Mouse (Mus musculus): Measurements from ENCODE around the gene Trank1. TPM values are rescaled to one million over a fixed set of nuclear protein-coding genes. Genes with fewer than 3 reads are reported as not detected.

Gene Trank1
- total RNA-seq, 2 experiments from 2014 or later, result 222 to 227 TPM

DNA sequence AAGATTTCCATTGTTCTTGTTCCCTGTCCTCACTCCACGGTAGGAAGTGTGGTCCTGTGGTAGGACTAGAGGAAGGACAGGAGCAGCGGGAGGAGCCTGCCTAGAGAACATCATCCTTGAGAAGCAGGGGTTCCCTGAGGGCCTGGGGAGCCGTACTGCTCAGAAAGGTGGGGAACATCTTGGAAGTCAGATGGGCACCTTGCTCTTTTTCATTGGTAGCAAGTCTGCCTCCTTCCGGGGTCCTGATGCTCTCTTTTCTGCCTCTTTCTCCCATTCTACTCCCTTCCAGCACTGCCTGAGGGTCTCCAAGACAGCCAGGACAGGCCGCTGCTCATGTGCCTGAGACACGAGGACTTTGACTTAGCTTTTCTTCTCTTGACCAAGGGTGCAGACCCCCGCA lies 52.1 kb downstream of the Trank1 start:
- intact Hi-C loops (cut with DNase I), result no loop called here
- no peak for DNase-seq (ENCODE audit: low spot score in 2 of 2)

DNA sequence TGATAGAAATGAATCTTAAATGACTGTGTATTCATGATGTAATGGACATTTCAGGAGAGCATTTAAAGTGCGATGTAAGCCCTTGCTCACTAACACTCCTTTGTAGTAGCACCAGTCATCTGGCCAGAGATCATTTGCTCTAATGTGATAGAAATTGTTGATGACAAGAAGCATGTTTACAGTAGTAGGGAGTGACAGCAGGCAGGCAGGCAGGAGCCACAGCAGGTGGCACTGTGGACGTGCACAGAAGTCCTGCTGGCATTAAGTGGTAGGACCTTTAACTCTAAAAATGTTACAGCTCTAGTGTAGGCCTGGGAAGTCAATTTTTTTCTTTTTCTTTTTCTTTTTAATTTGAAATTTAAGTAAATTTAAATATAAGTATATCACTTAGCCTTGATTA lies 56.2 kb downstream of the Trank1 start:
- intact Hi-C loops (cut with DNase I), result no loop called here
- DNase-seq (ENCODE audit: low spot score in 2 of 2), result no peak

DNA sequence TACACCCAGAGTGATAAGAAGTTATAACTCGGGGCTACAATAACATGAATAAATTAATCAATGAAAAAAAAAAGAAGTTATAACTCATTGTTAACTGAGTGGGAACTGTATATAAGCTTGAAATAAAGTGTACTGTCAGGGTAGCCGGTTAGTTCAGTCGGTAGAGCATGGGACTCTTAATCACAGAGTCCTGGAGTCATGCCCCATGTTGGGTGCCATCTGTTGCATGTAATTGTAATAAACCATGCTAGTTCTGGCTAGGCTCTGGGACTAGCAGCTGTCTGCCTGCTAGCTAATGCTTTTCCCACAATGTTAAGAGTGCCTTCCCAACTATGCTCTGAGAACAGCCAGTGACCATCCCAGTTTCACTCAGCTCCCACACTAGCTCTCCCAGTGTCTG lies 60.5 kb downstream of the Trank1 start:
- DNase-seq (ENCODE audit: low spot score in 2 of 2), result no peak
- intact Hi-C loops (cut with DNase I), result no loop called here

DNA sequence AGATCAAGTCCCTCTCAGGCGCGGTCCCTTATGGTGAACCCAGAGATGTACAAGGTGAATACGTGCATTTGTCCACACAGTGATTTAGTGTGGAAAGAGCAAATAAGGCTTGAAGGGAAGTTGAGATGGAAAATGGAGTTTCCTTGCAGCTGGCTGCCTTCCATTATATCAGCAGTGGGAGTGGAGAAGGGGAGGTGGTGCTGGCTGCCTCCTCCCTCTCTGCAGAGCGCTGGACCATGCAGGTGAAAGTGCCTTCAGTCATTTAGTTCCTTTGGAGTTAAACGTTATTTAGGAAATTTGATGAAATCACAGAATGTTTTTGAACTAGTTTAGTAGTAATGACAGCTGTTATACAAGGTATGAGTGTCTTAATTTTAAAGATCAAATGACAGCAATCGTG lies 66.3 kb downstream of the Trank1 start:
- no peak for DNase-seq (ENCODE audit: low spot score in 2 of 2)
- intact Hi-C loops (cut with DNase I), result no loop called here

DNA sequence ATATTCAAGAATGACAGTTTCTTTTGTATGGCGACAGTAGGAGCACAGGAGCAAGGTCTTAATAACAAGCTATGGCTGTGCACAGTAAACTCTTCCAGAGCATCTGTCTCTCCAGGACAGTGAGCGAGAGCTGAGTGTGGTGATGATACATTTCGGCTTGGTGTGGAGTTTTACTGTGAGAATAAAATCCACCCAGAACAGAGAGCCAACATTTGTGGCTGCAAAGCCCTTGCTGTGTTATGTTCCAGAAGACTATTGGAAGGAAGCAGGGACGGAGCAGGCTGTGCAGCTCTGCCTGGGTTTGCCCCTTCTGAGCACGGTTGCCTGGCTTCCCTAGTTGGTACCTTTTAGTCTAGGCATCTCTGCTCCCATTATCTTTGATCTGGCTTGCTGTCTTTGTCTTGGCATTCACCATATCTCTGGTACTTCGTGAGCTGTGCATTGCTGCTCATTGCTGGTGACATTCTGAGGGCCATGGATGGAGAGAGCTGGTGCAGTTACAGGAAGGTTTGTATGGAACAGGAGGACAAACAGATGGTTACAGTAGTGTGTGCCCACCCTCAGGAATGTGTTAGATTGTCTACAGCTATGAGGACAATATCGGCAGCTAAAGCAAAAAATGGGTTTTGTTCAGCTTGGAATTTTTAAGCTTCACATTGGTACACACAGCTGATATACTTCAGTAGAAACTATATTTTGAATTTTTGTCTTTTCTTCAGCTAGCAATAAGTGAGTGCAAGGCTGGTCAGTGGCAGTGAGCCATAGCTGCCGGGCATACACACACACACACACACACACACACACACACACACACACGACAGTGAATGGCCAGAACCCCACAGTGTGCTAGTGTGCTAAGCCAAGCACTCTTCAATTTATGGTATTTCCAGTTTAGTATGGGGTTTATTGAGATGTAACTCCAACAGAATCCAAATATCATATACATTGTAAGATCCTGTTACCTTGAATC lies 69.8 kb downstream of the Trank1 start:
- intact Hi-C loops (cut with DNase I), result no loop called here
- no peak for DNase-seq (ENCODE audit: low spot score in 2 of 2)

DNA sequence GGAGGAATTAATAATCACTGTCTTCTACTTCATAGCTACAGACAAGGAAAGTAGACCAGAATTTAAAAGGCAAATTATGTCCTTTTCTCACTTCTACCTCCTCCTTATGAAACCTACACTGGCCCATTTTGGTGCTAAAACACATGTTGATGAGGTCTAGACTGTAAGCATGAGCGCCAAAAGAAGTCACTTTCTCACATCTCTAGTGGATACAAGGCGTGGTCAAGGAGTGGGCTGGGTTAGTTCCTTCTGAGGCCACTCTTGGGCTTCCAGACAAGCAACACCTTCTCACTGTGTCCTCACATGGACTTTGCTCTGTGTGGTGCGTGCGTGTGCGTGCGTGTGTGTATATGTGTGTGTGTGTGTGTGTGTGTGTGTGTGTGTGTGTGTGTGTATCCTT lies 70.9 kb downstream of the Trank1 start:
- peak in 1 of 2 experiments; percentile 52 for DNase-seq (ENCODE audit: low spot score in 2 of 2)
- intact Hi-C loops (cut with DNase I), result no loop called here

DNA sequence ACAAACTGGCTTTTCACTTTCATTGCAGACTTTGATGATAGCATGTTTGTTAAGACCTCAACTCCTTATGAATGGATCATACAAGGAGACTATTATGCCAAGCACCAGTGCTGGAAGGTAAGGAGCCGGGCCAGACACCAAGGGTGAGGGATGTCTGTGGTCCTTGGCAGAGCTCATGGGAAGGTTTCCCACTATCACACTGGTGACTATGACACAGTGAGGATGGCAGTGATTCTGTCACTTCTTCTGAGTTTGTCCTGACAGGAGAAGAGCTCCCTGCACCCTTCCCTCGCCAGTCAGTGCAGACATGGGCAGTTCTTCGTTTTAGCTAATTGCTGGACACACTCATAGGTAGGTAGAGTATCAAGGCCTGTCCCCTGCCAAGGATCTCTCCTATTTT lies 71.5 kb downstream of the Trank1 start:
- intact Hi-C loops (cut with DNase I), result no loop called here
- no peak for DNase-seq (ENCODE audit: low spot score in 2 of 2)

DNA sequence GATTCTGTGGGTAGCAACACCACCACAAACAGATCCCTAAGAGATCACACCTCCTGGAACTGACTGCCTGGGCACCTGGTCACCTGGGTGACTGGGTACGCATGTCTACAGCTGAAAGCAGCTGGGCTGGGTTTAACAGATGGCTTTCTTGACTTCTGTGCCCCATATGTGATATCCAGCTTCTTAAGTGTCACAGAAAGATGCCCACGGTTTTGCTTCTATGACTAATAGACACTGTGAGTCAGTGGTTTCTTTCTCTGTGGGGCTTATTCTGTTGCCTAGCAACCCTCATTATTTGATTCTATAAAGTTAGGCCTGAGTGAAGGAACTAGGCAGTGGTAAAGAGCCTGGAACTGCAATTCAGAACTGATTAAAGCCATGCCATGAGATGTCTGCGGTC lies 72.2 kb downstream of the Trank1 start:
- intact Hi-C loops (cut with DNase I), result no loop called here

DNA sequence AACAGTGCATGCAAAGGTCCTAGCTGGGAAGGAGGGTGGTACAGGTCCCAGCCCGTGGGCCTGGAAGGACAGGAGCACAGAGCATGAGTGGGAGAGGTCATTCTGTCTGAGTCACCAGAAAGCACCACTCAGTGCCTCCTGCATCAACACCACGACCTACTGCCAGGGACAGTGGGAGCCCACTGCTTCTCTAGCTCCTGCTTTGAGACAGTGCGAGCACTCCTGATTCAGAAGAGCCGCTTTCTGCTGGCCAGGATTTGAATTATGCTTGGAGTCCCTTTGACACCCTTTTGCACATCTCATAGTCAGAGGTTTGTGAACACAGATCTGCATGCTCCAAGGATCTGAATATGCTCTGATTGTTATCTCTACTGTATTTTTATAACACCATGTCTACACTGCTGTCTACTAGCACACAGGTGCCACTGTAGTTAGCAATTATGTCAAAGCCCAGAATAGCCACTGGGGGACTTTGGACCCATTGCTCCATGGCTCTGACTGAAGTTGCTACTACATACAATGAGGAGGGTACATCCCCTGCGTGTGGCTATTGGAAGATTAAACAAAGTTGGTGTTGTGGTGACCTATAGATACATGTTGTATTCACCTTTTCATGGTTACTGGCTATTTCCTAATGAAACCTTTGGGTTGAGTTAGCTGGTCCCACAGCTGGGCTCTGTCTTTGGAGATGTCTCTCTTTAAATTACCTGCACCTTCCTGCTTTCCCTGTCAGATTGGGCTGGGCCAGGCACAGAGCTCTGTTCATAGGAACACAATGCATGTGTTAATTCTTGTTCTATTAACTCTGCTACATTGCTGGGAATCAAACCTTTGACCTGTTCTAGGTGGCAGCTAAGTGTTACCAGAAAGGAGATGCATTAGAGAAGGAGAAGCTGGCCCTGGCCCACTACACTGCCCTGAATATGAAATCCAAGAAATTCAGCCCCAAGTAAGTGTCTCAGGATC lies 74.3 kb downstream of the Trank1 start:
- DNase-seq (ENCODE audit: low spot score in 2 of 2), result no peak
- intact Hi-C loops (cut with DNase I), result no loop called here

More for the DNA sequence above, 72.2 kb downstream of the Trank1 start:
- peak in 1 of 2 experiments; percentile 82 for DNase-seq (ENCODE audit: low spot score in 2 of 2)

DNA sequence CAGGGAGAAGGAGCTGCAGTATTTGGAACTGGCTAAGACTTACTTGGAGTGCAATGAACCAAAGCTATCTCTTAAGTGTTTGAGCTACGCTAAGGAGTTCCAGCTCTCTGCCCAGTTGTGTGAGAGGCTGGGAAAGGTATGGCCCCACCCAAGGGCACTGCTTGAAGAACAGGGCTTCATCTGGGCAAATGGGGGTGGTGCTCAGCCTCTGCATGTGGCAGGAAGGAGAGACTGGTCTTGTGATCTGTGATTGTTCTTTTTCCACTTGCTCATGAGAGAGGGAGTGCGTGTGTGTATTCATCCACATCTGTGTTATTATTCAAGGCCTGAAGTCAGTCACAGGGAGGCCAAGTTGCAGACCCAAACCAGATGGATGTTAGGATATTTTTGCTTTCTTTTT lies 75.0 kb downstream of the Trank1 start:
- no peak for DNase-seq (ENCODE audit: low spot score in 2 of 2)
- intact Hi-C loops (cut with DNase I), result no loop called here

DNA sequence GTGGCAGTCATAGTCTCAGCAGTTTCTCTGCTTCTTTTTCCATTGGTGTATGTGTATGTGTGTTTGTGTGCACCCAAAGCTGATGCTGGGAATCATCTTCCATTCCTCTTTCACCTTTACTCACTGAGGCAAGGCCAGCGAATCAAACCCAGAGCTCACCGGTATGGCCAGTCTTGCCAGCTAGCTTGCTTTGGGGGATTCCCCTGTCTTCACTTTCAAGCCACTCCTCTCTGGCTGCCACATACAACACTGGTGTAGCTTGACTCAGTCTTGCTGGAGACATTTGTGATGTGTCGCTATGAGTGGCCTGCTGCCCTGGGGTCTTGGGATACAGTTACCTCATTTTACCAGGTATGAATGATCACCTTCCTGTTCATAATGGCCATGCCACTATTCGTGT lies 76.0 kb downstream of the Trank1 start:
- intact Hi-C loops (cut with DNase I), result no loop called here
- no peak for DNase-seq (ENCODE audit: low spot score in 2 of 2)

DNA sequence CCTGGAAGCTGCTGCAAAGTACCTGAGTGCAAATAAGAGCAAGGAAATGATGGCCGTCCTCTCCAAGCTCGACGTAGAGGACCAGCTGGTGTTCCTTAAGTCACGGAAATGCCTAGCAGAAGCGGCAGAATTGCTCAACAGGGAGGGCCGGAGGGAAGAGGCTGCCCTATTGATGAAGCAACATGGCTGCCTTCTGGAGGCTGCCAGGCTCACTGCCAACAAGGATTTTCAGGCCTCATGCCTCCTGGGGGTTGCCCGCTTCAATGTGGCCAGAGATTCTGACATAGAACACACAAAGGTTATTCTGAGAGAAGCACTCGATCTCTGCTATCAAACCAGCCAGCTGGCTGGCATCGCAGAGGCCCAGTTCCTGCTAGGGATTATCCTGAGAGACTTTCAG lies 78.5 kb downstream of the Trank1 start:
- no peak for DNase-seq (ENCODE audit: low spot score in 2 of 2)
- intact Hi-C loops (cut with DNase I), result no loop called here

DNA sequence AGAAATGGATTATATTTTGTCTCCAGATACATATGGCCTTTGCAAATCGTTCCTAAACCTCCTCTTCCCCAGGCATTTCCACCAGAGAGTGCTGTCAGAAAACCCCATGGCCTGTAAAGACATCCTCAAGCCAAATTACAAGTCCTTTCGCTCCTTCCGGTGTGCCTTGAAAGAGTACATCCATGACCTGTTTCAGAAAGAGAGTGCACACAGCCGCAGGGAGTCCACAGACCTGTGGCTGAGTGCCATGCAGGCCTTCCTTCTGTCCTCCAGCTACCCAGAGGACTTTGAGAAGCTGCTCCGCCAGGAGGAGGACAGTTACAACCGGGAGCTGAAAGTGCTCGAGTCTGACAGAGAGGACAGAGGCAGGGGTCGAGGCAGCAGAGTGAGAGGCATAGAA lies 79.5 kb downstream of the Trank1 start:
- DNase-seq (ENCODE audit: low spot score in 2 of 2), result no peak
- intact Hi-C loops (cut with DNase I), result no loop called here

DNA sequence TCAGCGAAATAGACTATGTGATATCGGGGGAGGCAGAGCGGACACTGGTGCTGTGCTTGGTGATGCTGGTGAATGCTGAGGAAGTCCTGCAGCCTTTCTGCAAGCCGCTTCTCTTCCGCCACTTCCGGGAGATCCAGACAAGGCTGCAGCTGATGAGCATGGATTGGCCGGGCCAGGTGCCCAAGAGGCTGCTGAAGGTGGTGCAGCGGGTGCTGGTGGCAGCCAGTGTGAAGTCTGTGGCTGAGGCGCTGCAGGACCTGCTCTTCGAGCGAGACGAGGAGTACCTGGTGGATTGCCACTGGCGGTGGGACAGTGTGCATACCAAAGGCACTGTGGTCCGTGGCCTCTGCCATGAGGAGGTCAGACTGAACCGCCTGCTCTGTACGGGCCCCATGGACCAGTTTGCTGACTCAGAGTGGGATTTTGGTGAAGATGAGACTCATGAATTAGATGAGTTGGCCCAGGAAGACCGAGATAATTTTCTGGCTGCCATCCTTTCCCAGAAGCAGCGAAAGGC lies 80.4 kb downstream of the Trank1 start:
- no peak for DNase-seq (ENCODE audit: low spot score in 2 of 2)
- intact Hi-C loops (cut with DNase I), result no loop called here

DNA sequence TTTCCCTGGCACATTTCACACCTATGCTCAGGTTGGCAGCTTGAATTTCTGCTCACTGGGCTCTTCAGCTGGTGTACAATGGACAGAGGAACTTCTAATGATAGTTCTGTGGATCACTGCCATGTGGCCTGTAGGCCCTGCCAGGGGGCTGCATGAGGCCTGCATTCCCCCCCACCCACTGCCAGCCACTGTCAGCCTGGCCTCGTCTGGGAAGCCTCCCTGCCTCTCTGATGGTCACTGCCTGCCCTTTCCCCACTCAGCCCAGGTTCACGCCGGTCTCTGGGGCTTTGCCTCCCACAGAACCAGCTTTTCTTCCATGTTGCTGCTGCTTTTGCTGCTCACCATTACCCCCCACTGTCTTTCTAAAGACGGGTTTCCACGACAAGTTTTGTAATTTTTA lies 83.7 kb downstream of the Trank1 start:
- DNase-seq (ENCODE audit: low spot score in 2 of 2), result no peak
- intact Hi-C loops (cut with DNase I), result no loop called here

DNA sequence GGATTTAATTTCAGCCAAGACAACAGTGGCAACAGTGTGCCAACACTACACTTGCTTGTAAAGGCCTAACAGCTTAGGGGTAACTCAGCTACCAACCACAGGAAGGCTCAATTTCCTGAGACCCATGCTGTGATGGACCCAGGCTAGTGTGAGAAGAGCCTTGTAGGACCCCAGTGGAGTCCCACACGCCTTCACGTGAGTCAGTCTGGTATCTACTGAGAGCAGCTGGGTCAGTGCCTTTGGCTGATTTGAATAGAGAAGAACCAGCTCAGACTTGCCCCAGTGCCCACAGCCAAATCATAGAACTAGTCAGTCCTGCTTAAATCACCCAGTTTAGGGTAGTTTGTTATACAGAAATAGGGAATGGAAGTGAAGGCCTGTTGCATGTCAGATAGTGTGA lies 86.5 kb downstream of the Trank1 start:
- DNase-seq (ENCODE audit: low spot score in 2 of 2), result no peak
- intact Hi-C loops (cut with DNase I), result no loop called here

DNA sequence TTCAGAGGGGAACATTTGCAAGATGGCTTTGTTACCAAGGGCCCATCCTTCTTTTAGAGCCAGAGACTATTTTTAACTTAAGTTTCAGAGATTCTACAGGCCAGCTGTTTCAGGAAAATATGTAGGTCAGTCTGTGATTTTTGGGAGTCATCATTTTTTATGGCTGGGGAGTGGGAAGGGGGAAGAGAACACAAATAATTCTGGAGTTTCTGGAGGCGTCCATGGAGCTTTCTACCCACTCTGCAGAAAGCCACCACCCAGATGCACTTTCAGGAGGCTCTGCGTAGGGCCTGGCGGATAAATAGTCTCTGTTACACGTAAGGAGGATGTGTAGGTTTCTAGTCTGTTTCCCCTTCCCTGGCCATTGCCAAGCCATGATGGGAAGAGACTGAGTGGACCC lies 88.5 kb downstream of the Trank1 start:
- intact Hi-C loops (cut with DNase I), result no loop called here
- no peak for DNase-seq (ENCODE audit: low spot score in 2 of 2)

DNA sequence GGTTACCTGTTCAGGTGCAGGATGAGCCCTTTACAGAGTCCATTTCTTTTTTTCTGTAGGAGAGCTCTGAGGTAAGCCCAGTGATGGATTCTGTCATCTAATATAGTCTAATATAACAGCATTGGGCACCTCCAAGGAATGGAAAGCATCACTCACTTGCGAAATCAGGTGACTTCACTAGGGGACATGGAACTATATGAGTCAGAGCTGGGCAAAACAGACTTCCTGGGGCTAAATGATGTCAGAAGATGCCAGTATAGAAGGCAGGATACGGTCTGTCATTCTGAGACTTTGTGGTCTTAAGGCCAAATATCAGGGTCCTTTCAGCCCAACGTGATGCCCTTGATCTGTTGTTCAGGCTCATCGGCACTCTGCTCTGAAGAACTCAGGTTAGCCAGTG lies 91.6 kb downstream of the Trank1 start:
- intact Hi-C loops (cut with DNase I), result no loop called here
- DNase-seq (ENCODE audit: low spot score in 2 of 2), result no peak

DNA sequence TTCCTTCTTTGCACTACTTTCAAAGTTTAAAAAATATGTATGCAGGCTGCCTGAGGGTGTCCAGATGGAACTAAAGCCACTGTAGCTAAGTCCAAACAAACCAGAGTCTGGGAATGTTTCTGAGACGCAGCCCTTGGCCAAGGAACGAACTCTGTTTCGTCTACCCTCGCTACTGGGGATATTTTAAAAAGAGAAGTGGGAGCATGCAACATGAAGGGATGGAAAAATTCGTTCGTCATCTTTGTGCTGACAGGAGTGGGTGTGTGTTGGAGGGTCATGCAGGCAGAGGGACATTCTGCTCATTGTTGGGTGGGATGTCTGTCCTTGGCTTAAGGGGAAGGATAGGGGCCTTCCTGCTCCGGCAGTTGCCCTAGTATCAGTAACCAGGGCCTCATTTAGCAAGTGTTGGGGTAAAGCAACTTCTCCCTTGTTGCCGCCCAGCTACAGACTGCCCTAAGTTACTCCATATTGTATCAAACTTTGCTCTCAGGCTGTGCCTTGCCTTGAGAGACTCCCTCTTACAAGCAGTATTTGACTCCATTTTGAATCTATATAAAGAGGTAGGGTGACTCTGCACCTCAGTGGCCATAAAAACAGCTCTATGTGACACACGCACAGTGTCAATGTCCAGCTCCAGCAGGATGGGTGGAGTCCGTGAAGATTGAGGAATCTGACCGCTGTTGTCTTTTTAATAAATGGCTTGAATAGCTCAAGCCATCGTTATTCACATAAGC lies 93.0 kb downstream of the Trank1 start:
- intact Hi-C loops (cut with DNase I), result no loop called here
- DNase-seq (ENCODE audit: low spot score in 2 of 2), result no peak

DNA sequence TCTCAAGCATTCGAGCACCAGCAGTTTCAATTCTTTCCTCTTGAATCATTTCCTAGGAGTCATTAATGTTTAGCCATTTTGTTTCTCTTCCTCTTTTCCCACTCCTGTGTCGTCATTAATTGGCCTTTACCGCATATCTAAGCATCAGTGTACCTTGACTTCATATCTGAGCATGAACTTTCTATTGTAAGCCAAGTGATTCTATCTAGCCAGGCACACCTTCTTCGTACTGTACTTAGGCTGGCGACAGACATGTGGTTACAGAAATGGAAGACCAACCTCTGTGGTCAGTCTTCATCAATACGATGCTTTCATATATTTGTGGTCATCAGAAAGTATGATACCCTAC lies 93.5 kb downstream of the Trank1 start:
- intact Hi-C loops (cut with DNase I), result no loop called here
- no peak for DNase-seq (ENCODE audit: low spot score in 2 of 2)
